Comparison of ENCODE assay signal across 35 mouse cellular contexts in genomic region chr1:84700254-84700653, GRCm38 (mm10). TPM values are rescaled to one million over a fixed set of nuclear protein-coding genes. Genes with fewer than 3 reads are reported as not detected.
"Had no signal": no experiment of that assay in that cellular context is flagged by ENCODE, and none has a peak within 500 bp of the region (broad histone marks: within the 10 kb centered on the region; RNA-seq: fewer than 3 reads in every experiment).

No protein-coding gene starts in this region.

- H3K9me3 ChIP-seq: heart, embryonic 10.5 days; heart, embryonic 15.5 days; hindbrain, embryonic 10.5 days; hindbrain, embryonic 12.5 days; hindbrain, embryonic 13.5 days; hindbrain, embryonic 15.5 days; intestine, embryonic 15.5 days; kidney, embryonic 15.5 days had no signal

- ATAC-seq: hindbrain, embryonic 16.5 days; hindbrain, postnatal 0 days; inflammation-experienced regulatory T-cells, adult 6 months; intestine, embryonic 15.5 days; intestine, embryonic 16.5 days; intestine, postnatal 0 days had no signal

- H3K4me3 ChIP-seq: heart, embryonic 10.5 days; heart, embryonic 12.5 days; heart, embryonic 13.5 days; heart, embryonic 15.5 days; hindbrain, embryonic 10.5 days; hindbrain, embryonic 12.5 days; hindbrain, embryonic 13.5 days; hindbrain, embryonic 15.5 days; intestine, embryonic 15.5 days; kidney, embryonic 15.5 days; layer of hippocampus, adult 2 months had no signal

- H3K36me3 ChIP-seq: heart, embryonic 10.5 days; heart, embryonic 12.5 days; heart, embryonic 13.5 days; heart, embryonic 15.5 days; hindbrain, embryonic 10.5 days; hindbrain, embryonic 12.5 days; hindbrain, embryonic 13.5 days; hindbrain, embryonic 15.5 days; intestine, embryonic 15.5 days; kidney, embryonic 15.5 days had no signal

- H3K27me3 ChIP-seq: hindbrain, embryonic 13.5 days; hindbrain, embryonic 15.5 days had no signal

- H3K27ac ChIP-seq: heart, embryonic 10.5 days; heart, embryonic 13.5 days; heart, embryonic 15.5 days; hindbrain, embryonic 10.5 days; hindbrain, embryonic 12.5 days; hindbrain, embryonic 13.5 days; hindbrain, embryonic 14.5 days; hindbrain, embryonic 15.5 days; hindbrain, postnatal 0 days; intestine, embryonic 15.5 days; kidney, embryonic 15.5 days; kidney, postnatal 0 days; layer of hippocampus, adult 2 months had no signal

- H3K9ac ChIP-seq: heart, embryonic 12.5 days; heart, embryonic 13.5 days; heart, embryonic 15.5 days; hindbrain, embryonic 12.5 days; hindbrain, embryonic 13.5 days; hindbrain, embryonic 14.5 days; hindbrain, embryonic 15.5 days; intestine, embryonic 15.5 days; kidney, embryonic 15.5 days had no signal

- DNase-seq: heart, postnatal 10 days; heart, postnatal 14 days; heart, postnatal 36 days; heart, postnatal 4 days; kidney, adult 11 months; kidney, adult 18-20 months; kidney, adult 2 months; kidney, adult 8-10 months; kidney, adult 9 months; kidney, postnatal 10 days; kidney, postnatal 14 days; kidney, postnatal 25 days; kidney, postnatal 36 days; kidney, postnatal 4 days; layer of hippocampus, adult 9-11 months; layer of hippocampus, postnatal 36 days had no signal

RNA-seq across cellular contexts. Expression of gene Dner, which starts 4.2 kb away (rescaled TPM):
- total RNA-seq: hematopoietic stem cell, adult 5-6 weeks had no signal
